Mouse (Mus musculus) kidney, embryonic 14.5 days (tissue): ENCODE measurements around the gene Trim17. TPM values are rescaled to one million over a fixed set of nuclear protein-coding genes. Genes with fewer than 3 reads are reported as not detected.
A peak's percentile ranks its signal among the peaks of the same experiment; 100 is the strongest.

ENCODE experiments used
- ATAC-seq: fragments of 200-750 bp; cut with Nextera tagmentation; 2 replicates; pipeline ENCODE4 v1.8.0; 2017; ENCODE audit warnings: moderate number of reproducible peaks, mild to moderate bottlenecking, moderate TSS enrichment, moderate library complexity; ENCODE audit not compliant: low FRiP score, low TSS enrichment
- H3K27ac ChIP-seq: fragments of 300-500 bp; sonication (generic); 2 replicates; pipeline ENCODE4 v1.5.1; 2014; ENCODE audit warnings: low read depth, mild to moderate bottlenecking, low read length, moderate library complexity, mixed read lengths
- H3K27me3 ChIP-seq: fragments of 300-500 bp; sonication (generic); 2 replicates; pipeline ENCODE4 v1.6.1; 2014; ENCODE audit warnings: mild to moderate bottlenecking, low read length; ENCODE audit not compliant: control insufficient read depth, insufficient read depth
- H3K36me3 ChIP-seq: fragments of 300-500 bp; sonication (generic); 2 replicates; pipeline ENCODE4 v1.6.1; 2014; ENCODE audit warnings: low read length, mixed read lengths; ENCODE audit not compliant: control insufficient read depth, insufficient read depth
- H3K4me1 ChIP-seq: fragments of 300-500 bp; sonication (generic); 2 replicates; pipeline ENCODE4 v1.6.1; 2014; ENCODE audit warnings: low read length, mixed read lengths; ENCODE audit not compliant: control insufficient read depth, insufficient read depth
- H3K4me2 ChIP-seq: fragments of 300-500 bp; sonication (generic); replicated peaks from 2 replicates; pipeline ENCODE4 v1.6.1; 2014; ENCODE audit warnings: low read depth, mild to moderate bottlenecking, low read length
- H3K4me3 ChIP-seq: fragments of 300-500 bp; sonication (generic); 2 replicates; pipeline ENCODE4 v1.5.1; 2014; ENCODE audit warnings: mild to moderate bottlenecking, low read length
- H3K9ac ChIP-seq: fragments of 300-500 bp; sonication (generic); 2 replicates; pipeline ENCODE4 v1.6.1; 2014; ENCODE audit warnings: low read depth, mild to moderate bottlenecking, low read length, moderate library complexity
- H3K9me3 ChIP-seq: fragments of 300-500 bp; sonication (generic); 2 replicates; pipeline ENCODE4 v1.6.1; 2016; ENCODE audit warnings: low read length; ENCODE audit not compliant: control insufficient read depth
- WGBS: fragments of 180-500 bp; shearing (Covaris S2); extraction: QIAGEN DNeasy Blood & Tissue Kit; methylation state at CpG from one replicate; pipeline ENCODE4 v1.1.7; 2014; 5-methylcytosine and 5-hydroxymethylcytosine counted together
- polyA plus RNA-seq: library from polyadenylated mRNA; unstranded; fragments of >200 nt; fragmentation: Nextera tagmentation; extraction: Ambion mirVana; gene quantifications from 2 replicates; pipeline ENCODE4 v1.2.1, GENCODE M21; 2014

Trim17 gene
- polyA plus RNA-seq, 1 experiment from 2014 or later: 0.65 TPM

- H3K4me3 ChIP-seq: no peak overlapping the region
- H3K27ac ChIP-seq: no peak overlapping the region
- peaks cover 9% of the 10 kb centered on the region for H3K36me3 ChIP-seq
- peaks cover 4% of the 10 kb centered on the region for H3K27me3 ChIP-seq
- no peak overlapping the region for H3K9ac ChIP-seq
- WGBS: 64% methylated on average over 50 of the region's 50 CpGs
- peaks cover 22% of the 10 kb centered on the region; the same call in 1 of the 2 replicates for H3K4me1 ChIP-seq
- H3K9me3 ChIP-seq: peaks cover 9% of the 10 kb centered on the region
- ATAC-seq: no peak
- no peak overlapping the region for H3K4me2 ChIP-seq
Observed at GRCm38 (mm10) chr11:58961364-58962177, 7.1 kb downstream of the Trim17 start.

GRCm38 (mm10) chr11:58963543-58963942 lies 9.1 kb downstream of the Trim17 start:
- Histone ChIP-seq H3K9me3 (peaks cover 9% of the 10 kb centered on the region), H3K27ac (no peak overlapping the region), H3K4me2 (no peak overlapping the region), H3K27me3 (peaks cover 4% of the 10 kb centered on the region), H3K9ac (no peak overlapping the region), H3K4me1 (peaks cover 11% of the 10 kb centered on the region; the same call in 1 of the 2 replicates), H3K4me3 (no peak overlapping the region), H3K36me3 (no peaks in the 10 kb centered on the region)
- 38% methylated on average over 17 of the region's 17 CpGs for WGBS
- ATAC-seq: no peak

- H3K9me3 ChIP-seq: peaks cover 9% of the 10 kb centered on the region
- H3K27me3 ChIP-seq: peaks cover 4% of the 10 kb centered on the region
- H3K4me1 ChIP-seq: peaks cover 10% of the 10 kb centered on the region; the same call in 1 of the 2 replicates
- H3K4me3 ChIP-seq: no peak overlapping the region
- 87% methylated on average over 7 of the region's 7 CpGs for whole genome bisulfite sequencing
- H3K4me2 ChIP-seq: no peak overlapping the region
- no peaks in the 10 kb centered on the region for H3K36me3 ChIP-seq
- H3K9ac ChIP-seq: no peak overlapping the region
- ATAC-seq: no peak
- H3K27ac ChIP-seq: no peak overlapping the region
Observed at GRCm38 (mm10) chr11:58964216-58964615, 9.7 kb downstream of the Trim17 start.

- H3K4me2 ChIP-seq: no peak overlapping the region
- 0 out of 2 replicates have a peak overlapping the region, but pooled peaks have one; percentile 47 for H3K27ac ChIP-seq
- H3K36me3 ChIP-seq: no peaks in the 10 kb centered on the region
- no peak overlapping the region for H3K4me3 ChIP-seq
- H3K4me1 ChIP-seq: peaks cover 10% of the 10 kb centered on the region
- H3K9ac ChIP-seq: peak overlapping the region; percentile 2; the same call in 1 of the 2 replicates
- no peak for ATAC-seq
- WGBS: 30% methylated on average over 12 of the region's 12 CpGs
- H3K9me3 ChIP-seq: peaks cover 9% of the 10 kb centered on the region
- H3K27me3 ChIP-seq: peaks cover 4% of the 10 kb centered on the region
Observed at GRCm38 (mm10) chr11:58965001-58965760, 10.7 kb downstream of the Trim17 start.

GRCm38 (mm10) chr11:58967346-58967745 lies 12.9 kb downstream of the Trim17 start:
- Histone ChIP-seq H3K9me3 (no peaks in the 10 kb centered on the region), H3K4me2 (no peak overlapping the region), H3K9ac (no peak overlapping the region), H3K4me3 (no peak overlapping the region), H3K4me1 (peaks cover 10% of the 10 kb centered on the region), H3K27ac (no peak overlapping the region), H3K27me3 (peaks cover 1% of the 10 kb centered on the region; the same call in 1 of the 2 replicates), H3K36me3 (0 out of 2 replicates have a peak, but pooled peaks cover 3% of the 10 kb centered on the region)
- 93% methylated on average over 1 of the region's 1 CpGs for WGBS
- ATAC-seq: no peak

- Histone ChIP-seq H3K4me2 (no peak overlapping the region), H3K27ac (0 out of 2 replicates have a peak overlapping the region, but pooled peaks have one; percentile 60), H3K4me3 (no peak overlapping the region), H3K9me3 (no peaks in the 10 kb centered on the region), H3K27me3 (no peaks in the 10 kb centered on the region), H3K4me1 (peaks cover 10% of the 10 kb centered on the region), H3K9ac (no peak overlapping the region), H3K36me3 (peaks cover 3% of the 10 kb centered on the region; the same call in 1 of the 2 replicates)
- no peak for ATAC-seq
- WGBS: 79% methylated on average over 7 of the region's 7 CpGs
Observed at GRCm38 (mm10) chr11:58968551-58968950, 14.1 kb downstream of the Trim17 start.

- no peak for ATAC-seq
- Histone ChIP-seq H3K27ac (peak overlapping the region; percentile 60; the same call in 1 of the 2 replicates), H3K9ac (no peak overlapping the region), H3K4me2 (no peak overlapping the region), H3K36me3 (peaks cover 3% of the 10 kb centered on the region; the same call in 1 of the 2 replicates), H3K4me3 (no peak overlapping the region), H3K27me3 (no peaks in the 10 kb centered on the region), H3K9me3 (no peaks in the 10 kb centered on the region), H3K4me1 (peaks cover 10% of the 10 kb centered on the region)
- whole genome bisulfite sequencing: 61% methylated on average over 8 of the region's 8 CpGs
Observed at GRCm38 (mm10) chr11:58969027-58969426, 14.5 kb downstream of the Trim17 start.

GRCm38 (mm10) chr11:58969659-58970058 lies 15.2 kb downstream of the Trim17 start:
- peaks cover 7% of the 10 kb centered on the region; the same call in 1 of the 2 replicates for H3K36me3 ChIP-seq
- H3K9ac ChIP-seq: no peak overlapping the region
- H3K4me1 ChIP-seq: peaks cover 8% of the 10 kb centered on the region
- no peaks in the 10 kb centered on the region for H3K27me3 ChIP-seq
- H3K4me2 ChIP-seq: no peak overlapping the region
- 46% methylated on average over 6 of the region's 6 CpGs for WGBS
- no peak overlapping the region for H3K4me3 ChIP-seq
- H3K9me3 ChIP-seq: no peaks in the 10 kb centered on the region
- peak overlapping the region; percentile 60; the same call in 1 of the 2 replicates for H3K27ac ChIP-seq
- ATAC-seq: peak; percentile 61; the same call in 1 of the 2 replicates
